9 mouse cellular contexts compared by ENCODE assay signal in the genomic region with DNA sequence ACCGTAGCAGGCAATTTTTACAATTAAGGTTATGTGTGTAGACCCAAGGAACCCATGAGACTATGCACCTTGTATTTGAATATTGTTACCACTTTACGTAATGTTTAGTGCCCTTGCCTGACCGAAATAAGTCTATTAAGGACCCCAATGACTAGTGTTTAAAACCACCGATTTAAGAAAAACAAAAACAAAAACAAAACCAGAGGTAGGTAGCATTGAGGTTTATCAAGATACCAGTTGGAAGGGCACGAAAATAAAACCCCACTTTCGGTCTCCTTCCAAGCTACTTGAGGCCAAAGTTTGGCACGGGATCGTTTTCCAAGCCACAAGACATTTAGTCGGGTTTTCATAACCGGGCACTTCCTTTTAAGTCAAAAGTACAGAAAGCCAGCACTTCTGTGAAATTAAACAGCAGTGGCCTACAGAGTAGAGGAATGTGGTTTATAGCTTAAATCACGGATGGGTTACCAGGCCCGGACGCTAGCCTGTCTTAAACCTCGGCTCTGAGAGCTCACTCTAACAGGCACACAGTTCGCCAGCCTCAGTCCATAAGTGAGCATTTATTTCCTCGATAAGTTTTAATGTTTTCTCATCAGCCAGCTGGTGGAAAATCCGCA. TPM values are rescaled to one million over a fixed set of nuclear protein-coding genes. Genes with fewer than 3 reads are reported as not detected.
DNase-seq lines count a peak whose midpoint lies in the region; ATAC-seq and TF ChIP-seq lines count a peak whose summit lies in the region.
"Had no signal": no experiment of that assay in that cellular context is flagged by ENCODE, and none has a peak within 500 bp of the region (broad histone marks: within the 10 kb centered on the region; RNA-seq: fewer than 3 reads in every experiment).

No protein-coding gene starts in this region.

- 7% methylated on average over 17 of the region's 17 CpGs for WGBS in kidney, embryonic 16.5 days
- WGBS in hindbrain, embryonic 14.5 days = 2% methylated on average over 17 of the region's 17 CpGs
- 4% methylated on average over 17 of the region's 17 CpGs for WGBS in midbrain, postnatal 0 days

- no peak for DNase-seq in kidney, adult 9 months
- DNase-seq in hindbrain, embryonic 14.5 days (ENCODE audit: low spot score) = no peak
- no peak for DNase-seq in midbrain, postnatal 0 days (ENCODE audit: low spot score)
- DNase-seq in layer of hippocampus, adult 9-11 months = no peak
- DNase-seq in ovary, postnatal 14 days (ENCODE audit: low spot score) = no peak
- no peak for DNase-seq in frontal cortex, postnatal 14 days (ENCODE audit: low spot score in 2 of 2)

- H3K36me3 ChIP-seq in kidney, embryonic 16.5 days (ENCODE audit: insufficient read depth, low read length) = peaks cover 9% of the 10 kb centered on the region; the same call in 1 of the 2 replicates
- no peaks in the 10 kb centered on the region for H3K36me3 ChIP-seq in hindbrain, embryonic 14.5 days (replicated peaks; ENCODE audit: control insufficient read depth, insufficient read depth)
- no peaks in the 10 kb centered on the region for H3K36me3 ChIP-seq in midbrain, postnatal 0 days (ENCODE audit: insufficient read depth, low read length)

- peaks cover 59% of the 10 kb centered on the region for H3K27me3 ChIP-seq in kidney, embryonic 16.5 days (ENCODE audit: insufficient read depth, low read length)
- H3K27me3 ChIP-seq in hindbrain, embryonic 14.5 days (ENCODE audit: control insufficient read depth, insufficient read depth, low read length) = peaks cover 100% of the 10 kb centered on the region
- peaks cover 81% of the 10 kb centered on the region for H3K27me3 ChIP-seq in midbrain, postnatal 0 days (ENCODE audit: insufficient read depth, low read length)

- H3K27ac ChIP-seq in kidney, embryonic 16.5 days (ENCODE audit: low read length) = peak overlapping the region; percentile 97
- H3K27ac ChIP-seq in brown adipose tissue, adult 24 weeks (replicated peaks; ENCODE audit: low read depth, low read length) = peak overlapping the region; percentile 95
- no peak overlapping the region for H3K27ac ChIP-seq in hindbrain, embryonic 14.5 days
- H3K27ac ChIP-seq in midbrain, postnatal 0 days (ENCODE audit: low read depth, low read length) = no peak overlapping the region

- H3K9ac ChIP-seq in kidney, embryonic 16.5 days (replicated peaks; ENCODE audit: low read length) = peak overlapping the region; percentile 87
- no peak overlapping the region for H3K9ac ChIP-seq in hindbrain, embryonic 14.5 days
- H3K9ac ChIP-seq in midbrain, postnatal 0 days (replicated peaks; ENCODE audit: low read length, poor library complexity, severe bottlenecking) = no peak overlapping the region

- no peak for TF ChIP-seq CTCF in midbrain, postnatal 0 days (IDR thresholded peaks at IDR 0.05)

- no peaks in the 10 kb centered on the region for H3K9me3 ChIP-seq in kidney, embryonic 16.5 days (ENCODE audit: low read length)
- H3K9me3 ChIP-seq in hindbrain, embryonic 14.5 days (ENCODE audit: control insufficient read depth, low read length) = no peaks in the 10 kb centered on the region
- no peaks in the 10 kb centered on the region for H3K9me3 ChIP-seq in midbrain, postnatal 0 days (ENCODE audit: low read length)

- ATAC-seq in kidney, embryonic 16.5 days (ENCODE audit: low FRiP score, low TSS enrichment) = no peak
- no peak for ATAC-seq in hindbrain, embryonic 14.5 days (ENCODE audit: low FRiP score)
- ATAC-seq in midbrain, postnatal 0 days (ENCODE audit: low FRiP score) = no peak

- peak overlapping the region; percentile 67 for H3K4me3 ChIP-seq in kidney, embryonic 16.5 days (ENCODE audit: low read length)
- peak overlapping the region; percentile 95 for H3K4me3 ChIP-seq in brown adipose tissue, adult 24 weeks (ENCODE audit: insufficient read depth, low read depth, low read length)
- peak overlapping the region; percentile 22; the same call in 1 of the 2 replicates for H3K4me3 ChIP-seq in hindbrain, embryonic 14.5 days (replicated peaks; ENCODE audit: low read length)
- peak overlapping the region; percentile 24 for H3K4me3 ChIP-seq in midbrain, postnatal 0 days (ENCODE audit: low read depth, low read length)

- peak overlapping the region; percentile 68 for H3K4me2 ChIP-seq in kidney, embryonic 16.5 days (replicated peaks; ENCODE audit: low read depth, low read length)
- H3K4me2 ChIP-seq in hindbrain, embryonic 14.5 days (replicated peaks) = peak overlapping the region; percentile 52; the same call in 1 of the 2 replicates
- H3K4me2 ChIP-seq in midbrain, postnatal 0 days (ENCODE audit: low read depth, low read length, poor library complexity, severe bottlenecking) = no peak overlapping the region

- H3K4me1 ChIP-seq in kidney, embryonic 16.5 days (ENCODE audit: insufficient read depth, low read length) = peaks cover 20% of the 10 kb centered on the region
- no peaks in the 10 kb centered on the region for H3K4me1 ChIP-seq in brown adipose tissue, adult 24 weeks (ENCODE audit: control insufficient read depth, insufficient read depth, insufficient read length, low read length)
- H3K4me1 ChIP-seq in hindbrain, embryonic 14.5 days (replicated peaks; ENCODE audit: control insufficient read depth, insufficient read depth, low read length) = peaks cover 11% of the 10 kb centered on the region; the same call in 1 of the 2 replicates
- H3K4me1 ChIP-seq in midbrain, postnatal 0 days (ENCODE audit: insufficient read depth, low read length) = 0 out of 2 replicates have a peak, but pooled peaks cover 4% of the 10 kb centered on the region

RNA-seq across cellular contexts. Expression of gene Tbx3, which starts 2.6 kb away (rescaled TPM):
- 52.6 and 60.5 TPM in 2 replicates for polyA plus RNA-seq in kidney, embryonic 16.5 days (2015; fragmentation: Nextera tagmentation; extraction: Ambion mirVana)
- polyA plus RNA-seq in brown adipose tissue, adult 24 weeks (2012; ENCODE audit: insufficient read depth, insufficient read length, missing spikeins) = 3.7 and 5.0 TPM in 2 replicates
- polyA plus RNA-seq in hindbrain, embryonic 14.5 days (2014; fragmentation: Nextera tagmentation; extraction: Ambion mirVana) = 4.3 and 6.6 TPM in 2 replicates
- 1.1 and 3.9 TPM in 2 replicates for total RNA-seq in midbrain, postnatal 0 days (2014; rRNA removed)
- polyA plus RNA-seq in midbrain, postnatal 0 days (2015; fragmentation: Nextera tagmentation; extraction: Ambion mirVana) = 2.0 and 4.0 TPM in 2 replicates
- total RNA-seq: monocyte, adult 5-6 weeks had no signal

Comparison
In these comparisons a context has a peak if more than half of its experiments do, and no peak if none do; other contexts are left out.
1. H3K27ac ChIP-seq: peak in kidney, embryonic 16.5 days (single experiment) and brown adipose tissue, adult 24 weeks (single experiment); none in hindbrain, embryonic 14.5 days (single experiment) and midbrain, postnatal 0 days (single experiment).
2. H3K4me3 ChIP-seq: peak in every context shown above with its lines; median percentile 95 in brown adipose tissue, adult 24 weeks; 67 in kidney, embryonic 16.5 days; 24 in midbrain, postnatal 0 days; 22 in hindbrain, embryonic 14.5 days.